Mouse (Mus musculus) embryonic facial prominence, embryonic 15.5 days (tissue): ENCODE measurements around the gene Ildr2. TPM values are rescaled to one million over a fixed set of nuclear protein-coding genes. Genes with fewer than 3 reads are reported as not detected.

Experiments
- ATAC-seq: fragments of 200-750 bp; cut with Nextera tagmentation; 2 replicates; pipeline ENCODE4 v1.8.0; 2017; ENCODE audit warnings: low read depth, moderate TSS enrichment; ENCODE audit not compliant: insufficient number of reproducible peaks, low FRiP score, low TSS enrichment
- H3K27ac ChIP-seq: fragments of 300-500 bp; sonication (generic); replicated peaks from 2 replicates; pipeline ENCODE4 v1.5.1; 2015; ENCODE audit warnings: mild to moderate bottlenecking, inconsistent platforms
- H3K27me3 ChIP-seq: fragments of 300-500 bp; sonication (generic); 2 replicates; pipeline ENCODE4 v1.6.1; 2015; ENCODE audit warnings: inconsistent platforms
- H3K36me3 ChIP-seq: fragments of 300-500 bp; sonication (generic); 2 replicates; pipeline ENCODE4 v1.6.1; 2015; ENCODE audit warnings: mild to moderate bottlenecking, inconsistent platforms
- H3K4me1 ChIP-seq: fragments of 300-500 bp; sonication (generic); 2 replicates; pipeline ENCODE4 v1.6.1; 2015; ENCODE audit warnings: inconsistent platforms
- H3K4me2 ChIP-seq: fragments of 300-500 bp; sonication (generic); replicated peaks from 2 replicates; pipeline ENCODE4 v1.6.1; 2015; ENCODE audit warnings: mild to moderate bottlenecking, inconsistent platforms
- H3K4me3 ChIP-seq: fragments of 300-500 bp; sonication (generic); replicated peaks from 2 replicates; pipeline ENCODE4 v1.5.1; 2015; ENCODE audit warnings: mild to moderate bottlenecking, inconsistent platforms
- H3K9ac ChIP-seq: fragments of 300-500 bp; sonication (generic); 2 replicates; pipeline ENCODE4 v1.6.1; 2015; ENCODE audit warnings: inconsistent platforms
- H3K9me3 ChIP-seq: fragments of 300-500 bp; sonication (generic); replicated peaks from 2 replicates; pipeline ENCODE4 v1.6.1; 2016; ENCODE audit warnings: inconsistent platforms
- polyA plus RNA-seq: library from polyadenylated mRNA; unstranded; fragments of >200 nt; fragmentation: Nextera tagmentation; extraction: Ambion mirVana; gene quantifications from 2 replicates; pipeline ENCODE4 v1.2.1, GENCODE M21; 2015

The Ildr2 gene
- polyA plus RNA-seq, 1 experiment from 2014 or later, result 0.75 TPM

GRCm38 (mm10) chr1:166363122-166363521 lies 109.2 kb downstream of the Ildr2 start:
- Histone ChIP-seq H3K4me2 (no peak overlapping the region), H3K9me3 (no peaks in the 10 kb centered on the region), H3K27ac (no peak overlapping the region), H3K4me1 (no peaks in the 10 kb centered on the region), H3K36me3 (no peaks in the 10 kb centered on the region), H3K9ac (no peak overlapping the region), H3K27me3 (no peaks in the 10 kb centered on the region), H3K4me3 (no peak overlapping the region)
- no peak for ATAC-seq

Other genes starting within 250 kb of the Ildr2 start
- 6.4 and 9.0 TPM in 2 replicates for gene Dusp27, start 126.2 kb upstream of the Ildr2 start, polyA plus RNA-seq
- 0.18 and 0.40 TPM in 2 replicates for gene Gpa33, start 123.9 kb upstream of the Ildr2 start, polyA plus RNA-seq
- not detected in 2 replicates for gene Mael, start 15.4 kb upstream of the Ildr2 start, polyA plus RNA-seq
- gene Tada1, start 125.0 kb downstream of the Ildr2 start, polyA plus RNA-seq, result 52.2 and 53.6 TPM in 2 replicates
- gene Pogk, start 155.7 kb downstream of the Ildr2 start, polyA plus RNA-seq, result 17.6 and 18.7 TPM in 2 replicates
- gene Gm4846, start 243.4 kb downstream of the Ildr2 start, polyA plus RNA-seq, result not detected in 2 replicates